Comparison of ENCODE assay signal across 7 mouse cellular contexts in genomic region chr8:61606795-61607462, GRCm38 (mm10).
DNase-seq lines count a peak whose midpoint lies in the region; ATAC-seq lines count a peak whose summit lies in the region.

No protein-coding gene starts in this region.

- H3K36me3 ChIP-seq in heart, embryonic 11.5 days (ENCODE audit: control insufficient read depth, insufficient read depth, low read length) = no peaks in the 10 kb centered on the region
- peaks cover 5% of the 10 kb centered on the region; the same call in 1 of the 2 replicates for H3K36me3 ChIP-seq in limb, embryonic 12.5 days
- no peaks in the 10 kb centered on the region for H3K36me3 ChIP-seq in midbrain, embryonic 12.5 days
- H3K36me3 ChIP-seq in stomach, embryonic 15.5 days = no peaks in the 10 kb centered on the region

- ATAC-seq in heart, embryonic 11.5 days (replicated peaks; ENCODE audit: insufficient number of reproducible peaks, low FRiP score, low TSS enrichment) = peak; percentile 58; the same call in 1 of the 2 replicates
- ATAC-seq in limb, embryonic 12.5 days (ENCODE audit: insufficient number of reproducible peaks, insufficient read depth, low FRiP score, low TSS enrichment, low read depth) = peak; percentile 73
- ATAC-seq in midbrain, embryonic 12.5 days (ENCODE audit: low FRiP score, low read depth) = peak; percentile 84
- peak; percentile 92 for ATAC-seq in stomach, embryonic 15.5 days (ENCODE audit: insufficient read depth, low FRiP score, low read depth)

- 0 out of 2 replicates have a peak overlapping the region, but pooled peaks have one; percentile 16 for H3K9ac ChIP-seq in heart, embryonic 11.5 days (ENCODE audit: low read depth, low read length)
- H3K9ac ChIP-seq in limb, embryonic 12.5 days (replicated peaks) = 0 out of 2 replicates have a peak overlapping the region, but pooled peaks have one; percentile 34
- no peak overlapping the region for H3K9ac ChIP-seq in midbrain, embryonic 12.5 days (replicated peaks)
- H3K9ac ChIP-seq in stomach, embryonic 15.5 days = no peak overlapping the region

- H3K4me1 ChIP-seq in heart, embryonic 11.5 days (ENCODE audit: control insufficient read depth, insufficient read depth, low read length) = no peaks in the 10 kb centered on the region
- H3K4me1 ChIP-seq in limb, embryonic 12.5 days (replicated peaks) = peaks cover 25% of the 10 kb centered on the region
- peaks cover 16% of the 10 kb centered on the region; the same call in 1 of the 2 replicates for H3K4me1 ChIP-seq in midbrain, embryonic 12.5 days
- H3K4me1 ChIP-seq in stomach, embryonic 15.5 days = no peaks in the 10 kb centered on the region

- H3K4me2 ChIP-seq in heart, embryonic 11.5 days = no peak overlapping the region; the same call in 1 of the 2 replicates
- peak overlapping the region; percentile 37 for H3K4me2 ChIP-seq in limb, embryonic 12.5 days
- peak overlapping the region; percentile 8; the same call in 1 of the 2 replicates for H3K4me2 ChIP-seq in midbrain, embryonic 12.5 days (replicated peaks)
- H3K4me2 ChIP-seq in stomach, embryonic 15.5 days = peak overlapping the region; percentile 27; the same call in 1 of the 2 replicates

- no peak overlapping the region for H3K4me3 ChIP-seq in heart, embryonic 11.5 days (ENCODE audit: low read depth, low read length)
- no peak overlapping the region for H3K4me3 ChIP-seq in limb, embryonic 12.5 days (replicated peaks)
- H3K4me3 ChIP-seq in midbrain, embryonic 12.5 days = no peak overlapping the region
- H3K4me3 ChIP-seq in stomach, embryonic 15.5 days (replicated peaks) = 0 out of 2 replicates have a peak overlapping the region, but pooled peaks have one; percentile 8

- peak; percentile 84 to 91 for DNase-seq in adrenal gland, adult (ENCODE audit: inconsistent age in 2 of 2, low spot score in 1 of 2)
- DNase-seq in fat pad, adult 2 months (ENCODE audit: extremely low read depth, low read depth, low spot score) = peak; percentile 46
- DNase-seq in kidney, adult 9 months = peak; percentile 85

- no peaks in the 10 kb centered on the region for H3K27me3 ChIP-seq in heart, embryonic 11.5 days (ENCODE audit: control insufficient read depth, insufficient read depth, low read length)
- no peaks in the 10 kb centered on the region for H3K27me3 ChIP-seq in limb, embryonic 12.5 days
- H3K27me3 ChIP-seq in midbrain, embryonic 12.5 days = no peaks in the 10 kb centered on the region
- H3K27me3 ChIP-seq in stomach, embryonic 15.5 days (replicated peaks) = no peaks in the 10 kb centered on the region

- no peaks in the 10 kb centered on the region for H3K9me3 ChIP-seq in heart, embryonic 11.5 days (replicated peaks; ENCODE audit: control insufficient read depth, low read length)
- no peaks in the 10 kb centered on the region for H3K9me3 ChIP-seq in limb, embryonic 12.5 days
- H3K9me3 ChIP-seq in midbrain, embryonic 12.5 days = no peaks in the 10 kb centered on the region
- no peaks in the 10 kb centered on the region for H3K9me3 ChIP-seq in stomach, embryonic 15.5 days

- peak overlapping the region; percentile 76 for H3K27ac ChIP-seq in heart, embryonic 11.5 days (ENCODE audit: low read depth, low read length)
- H3K27ac ChIP-seq in limb, embryonic 12.5 days = peak overlapping the region; percentile 94
- peak overlapping the region; percentile 52 for H3K27ac ChIP-seq in midbrain, embryonic 12.5 days (replicated peaks)
- peak overlapping the region; percentile 81 for H3K27ac ChIP-seq in stomach, embryonic 15.5 days

- 15% methylated on average over 8 of the region's 8 CpGs for WGBS in heart, embryonic 11.5 days (ENCODE audit: insufficient replicate concordance)
- 5% methylated on average over 8 of the region's 8 CpGs for WGBS in limb, embryonic 12.5 days
- WGBS in midbrain, embryonic 12.5 days = 29% methylated on average over 6 of the region's 8 CpGs
- WGBS in stomach, embryonic 15.5 days = 7% methylated on average over 8 of the region's 8 CpGs

Comparison
In these comparisons a context has a peak if more than half of its experiments do, and no peak if none do; other contexts are left out.
1. H3K9ac ChIP-seq: peak in heart, embryonic 11.5 days (single experiment) and limb, embryonic 12.5 days (single experiment); none in midbrain, embryonic 12.5 days (single experiment) and stomach, embryonic 15.5 days (single experiment).
2. Peak in every context shown above with its lines, with median percentiles within 50 percentile points of each other: DNase-seq, ATAC-seq and H3K27ac ChIP-seq.